Mouse (Mus musculus) adrenal gland, postnatal 10 days (tissue): ENCODE results near the gene Mapk8ip2. TPM values are rescaled to one million over a fixed set of nuclear protein-coding genes. Genes with fewer than 3 reads are reported as not detected.

Source experiments
- DNase-seq: peaks from one replicate; pipeline ENCODE4 v3.0.0; 2021; ENCODE audit warnings: mixed read lengths
- total RNA-seq, 2 experiments: library from RNA; stranded (reverse); gene quantifications; 2 replicates each; pipeline ENCODE4 v1.2.3; 2021

The Mapk8ip2 gene
- total RNA-seq, 2 experiments from 2014 or later = 6.9 to 12.7 TPM

DNA sequence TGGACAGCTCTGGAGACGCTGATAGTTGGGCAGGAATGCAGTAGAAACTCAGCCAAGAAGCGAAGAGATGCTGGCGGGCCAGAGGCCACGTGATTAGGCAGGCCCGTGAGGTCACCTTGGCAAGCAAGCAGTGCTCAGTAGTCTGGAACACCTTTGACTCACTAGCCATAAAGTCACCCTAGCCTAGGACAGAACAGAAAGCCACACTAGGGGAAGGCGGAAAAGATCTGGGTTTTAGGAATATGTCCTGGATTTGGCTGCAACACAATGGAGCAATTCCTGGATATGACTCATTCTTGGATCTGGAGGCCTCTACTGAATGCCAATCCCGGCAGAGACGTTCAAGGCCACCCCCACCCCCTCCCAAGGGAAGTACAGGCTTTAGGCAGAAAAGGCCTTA, 26.9 kb downstream of the Mapk8ip2 start:
- peak; percentile 79 for DNase-seq

DNA sequence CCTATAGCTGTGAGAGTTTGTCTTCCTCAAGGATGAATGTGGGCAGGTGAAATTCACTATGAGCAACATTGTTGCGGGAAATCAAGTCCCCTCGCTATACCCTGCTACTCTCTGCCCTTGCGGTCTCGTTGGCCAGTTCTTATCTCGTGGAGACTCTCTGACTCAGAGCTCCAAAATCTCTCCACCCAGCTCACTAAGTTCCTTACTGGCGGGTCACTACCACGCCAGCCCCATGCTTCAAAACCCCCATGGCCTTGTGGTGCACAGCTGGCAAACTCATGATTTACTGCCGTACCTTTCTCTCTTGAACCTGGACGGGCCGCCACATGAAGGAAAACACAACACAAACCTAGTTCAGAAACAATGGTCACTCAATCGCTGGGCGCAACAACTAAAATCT, 34.5 kb downstream of the Mapk8ip2 start:
- DNase-seq = no peak

DNA sequence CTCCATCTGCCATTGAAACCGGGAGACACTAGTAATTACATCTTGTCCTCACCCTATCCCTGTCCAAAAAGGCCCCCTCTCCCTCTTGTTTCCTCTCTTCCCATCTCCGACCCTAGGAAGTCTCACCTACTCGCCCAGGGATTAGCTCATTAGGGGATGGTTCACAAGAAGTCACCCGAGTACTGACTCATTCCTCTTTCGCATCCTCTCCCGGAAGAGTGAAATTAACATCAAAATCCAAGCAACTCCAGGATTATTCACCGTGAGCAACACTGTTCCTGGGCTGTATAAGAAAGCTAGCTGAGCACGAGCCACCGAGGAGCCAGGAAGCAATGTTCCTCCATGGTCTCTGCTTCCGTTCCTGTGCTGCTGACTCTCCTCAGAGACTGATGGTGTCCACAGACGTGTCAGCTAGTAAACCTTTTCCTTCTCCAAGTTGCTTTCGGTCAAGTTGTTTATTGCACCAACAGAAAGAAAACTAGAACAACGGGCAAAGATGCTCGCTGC, 35.0 kb downstream of the Mapk8ip2 start:
- DNase-seq = no peak

DNA sequence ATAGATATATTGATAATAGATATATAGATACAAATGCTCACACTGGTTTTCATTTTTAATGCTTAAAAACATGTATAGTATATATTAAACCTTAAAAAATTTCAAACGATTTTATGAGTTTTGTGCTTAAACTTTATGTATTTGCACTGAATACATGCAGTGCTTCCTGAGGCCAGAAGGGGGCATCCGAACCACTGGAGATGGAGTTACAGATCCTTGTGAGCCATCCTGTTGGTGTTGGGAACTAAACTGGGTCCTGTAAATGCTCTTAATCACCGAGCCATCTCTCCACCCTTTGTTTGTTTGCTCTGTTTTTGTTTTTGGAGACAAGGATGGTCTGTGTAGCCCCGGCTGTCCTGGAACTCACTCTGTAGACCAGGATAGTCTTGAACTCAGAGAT, 41.3 kb downstream of the Mapk8ip2 start:
- no peak for DNase-seq

DNA sequence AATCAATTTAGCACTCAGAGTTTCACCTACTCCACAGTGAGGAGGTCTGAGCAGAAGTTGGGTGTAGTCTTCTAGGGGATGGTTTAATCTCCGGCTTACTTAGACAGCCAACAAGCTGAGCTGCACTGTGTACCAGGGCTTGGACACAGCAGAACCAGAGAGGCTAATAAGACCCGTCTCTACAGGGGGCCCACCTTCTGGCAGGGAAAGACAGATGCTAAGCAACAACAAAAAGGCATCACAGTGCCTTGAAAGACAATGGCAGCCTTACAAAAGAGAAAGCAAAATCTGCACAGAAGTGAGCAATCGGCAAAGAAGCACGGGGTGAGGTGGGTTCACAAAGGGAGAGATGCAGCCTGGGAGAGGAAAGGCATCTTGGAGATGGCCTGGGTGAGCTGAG, 42.4 kb downstream of the Mapk8ip2 start:
- DNase-seq = no peak

DNA sequence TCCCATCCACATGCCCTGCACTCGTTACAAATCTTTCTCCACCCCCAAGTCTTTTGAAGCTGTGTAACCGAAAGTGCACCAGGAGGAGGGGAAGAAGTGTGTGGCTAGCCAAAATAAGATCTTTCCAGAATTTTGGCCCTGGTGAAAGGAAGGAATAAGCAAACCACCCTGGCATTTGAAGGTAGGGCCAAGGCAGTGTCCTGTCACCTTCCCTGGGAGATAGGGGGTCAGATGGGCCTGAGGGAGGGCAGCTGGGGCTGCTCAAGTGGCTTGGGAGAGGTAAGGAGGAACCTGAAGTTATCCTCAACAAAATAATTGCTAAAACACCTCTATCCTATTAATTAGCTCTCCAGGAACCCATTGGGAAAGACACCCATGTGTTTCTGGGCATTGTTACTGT, 43.1 kb downstream of the Mapk8ip2 start:
- no peak for DNase-seq

DNA sequence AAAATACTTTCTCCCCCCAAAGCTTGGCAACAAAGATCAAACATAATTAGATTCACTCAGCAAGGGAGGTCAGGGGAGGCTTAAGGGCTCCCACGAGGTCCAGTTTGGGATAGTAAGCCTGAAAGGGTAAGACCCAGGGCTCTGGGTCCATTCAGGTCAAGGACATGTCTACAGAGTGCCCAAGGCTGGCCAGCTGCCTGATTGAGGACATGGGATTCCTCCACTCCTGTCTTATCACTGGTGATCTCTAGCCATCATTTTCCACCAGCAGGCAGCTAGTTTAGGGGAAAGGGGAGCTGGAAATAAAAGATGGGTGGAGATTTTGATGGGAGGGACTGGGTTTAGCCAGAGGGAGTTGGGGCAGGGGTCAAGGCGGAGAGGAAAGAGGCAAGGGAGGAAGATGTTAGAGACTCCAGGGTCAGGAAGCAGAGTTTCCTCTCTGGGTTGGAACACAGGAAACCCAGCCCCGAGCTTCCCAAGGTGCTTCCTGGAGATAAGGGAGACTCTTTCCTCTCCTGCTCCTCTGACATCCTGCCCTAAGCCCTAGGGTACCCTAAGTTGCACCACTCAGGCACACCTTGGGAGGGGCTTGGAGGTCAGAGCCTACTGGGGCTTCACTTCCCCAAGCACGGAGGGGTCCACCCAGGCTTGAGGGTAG, 43.8 kb downstream of the Mapk8ip2 start:
- DNase-seq = peak; percentile 57

DNA sequence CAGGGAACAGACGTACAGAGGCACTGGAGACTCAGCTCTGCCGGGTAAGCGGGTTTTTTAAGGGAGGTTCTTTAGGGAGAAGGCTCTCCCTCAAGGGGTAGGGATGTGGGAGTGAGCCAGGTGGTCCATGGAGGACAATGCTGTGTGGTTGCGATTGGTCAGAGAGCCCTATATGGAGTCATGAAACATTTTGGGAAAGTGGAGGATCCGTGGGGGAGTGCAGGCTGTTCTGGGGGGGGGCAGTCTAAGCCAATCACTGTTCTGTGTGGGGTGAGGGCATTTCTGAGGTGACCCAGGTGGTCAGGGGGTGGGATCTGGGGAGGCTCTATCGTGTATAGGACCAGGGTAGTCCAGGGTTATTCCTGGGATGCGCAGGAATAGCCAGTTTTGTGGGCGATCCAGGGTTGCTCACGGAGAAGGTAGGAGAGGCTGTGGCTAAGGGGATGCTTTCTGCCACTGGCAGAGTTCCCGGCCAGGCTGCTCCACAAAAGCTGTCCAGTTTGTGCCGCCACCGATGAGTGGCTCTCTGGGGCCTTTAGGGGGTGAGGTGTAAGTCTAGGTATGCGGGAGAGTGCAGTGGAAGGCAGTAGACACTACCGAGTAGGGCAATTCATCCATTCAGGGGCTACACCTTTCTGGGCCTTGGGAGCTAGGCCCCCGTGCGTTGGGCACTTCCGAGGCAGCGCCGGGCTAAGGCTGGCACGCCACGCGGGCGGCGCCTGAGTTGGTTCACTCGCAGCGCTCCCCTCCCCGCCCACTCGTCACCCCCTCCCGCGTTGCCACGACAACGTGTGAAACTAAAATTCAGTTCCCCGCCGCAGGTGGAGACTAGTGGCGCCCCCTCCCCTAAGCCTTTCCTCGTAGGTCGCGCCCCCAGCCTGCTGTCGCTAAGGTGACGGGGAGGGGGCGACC, 44.6 kb downstream of the Mapk8ip2 start:
- DNase-seq = peak; percentile 59

DNA sequence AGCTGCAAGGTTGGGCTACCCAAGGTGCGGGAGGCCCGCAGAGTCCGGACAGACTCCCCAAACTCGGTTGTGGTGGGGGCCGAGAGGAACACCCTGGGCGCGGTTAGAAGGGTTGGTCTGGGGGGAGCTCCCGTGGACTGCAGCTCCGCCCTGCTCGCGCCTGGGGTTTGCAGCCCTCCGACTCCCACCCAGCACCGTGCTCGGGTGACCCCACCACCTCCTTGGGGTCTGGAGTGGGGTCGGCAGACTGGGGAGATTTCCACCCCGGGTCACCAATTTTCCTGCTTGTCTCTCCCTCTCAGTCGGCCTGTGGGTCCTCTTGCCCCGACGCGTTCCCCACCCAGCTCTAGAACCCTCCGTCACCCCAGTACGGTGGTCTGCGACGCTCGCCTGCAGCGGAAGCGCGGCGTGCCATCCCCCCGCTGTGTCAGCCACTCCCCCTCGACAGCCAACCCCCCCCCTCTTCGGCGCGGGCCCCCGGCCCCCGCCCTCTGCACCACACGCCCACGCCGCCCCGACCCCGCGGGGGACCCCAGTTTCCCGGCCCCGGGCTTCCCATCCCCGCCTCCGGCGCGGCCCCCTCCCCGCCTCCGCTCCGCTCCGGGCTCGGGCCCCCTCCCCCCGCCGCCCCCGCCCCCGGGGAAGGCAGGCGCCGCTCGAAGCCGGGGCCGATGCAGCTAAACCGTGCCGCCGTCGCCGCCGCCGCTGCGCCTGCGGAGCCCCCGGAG, 45.4 kb downstream of the Mapk8ip2 start, which contains the start of gene Shank3:
TSS of gene Shank3 (plus strand) at position 663 of the 728 bp plus-strand sequence.
- peak; percentile 33 for DNase-seq

DNA sequence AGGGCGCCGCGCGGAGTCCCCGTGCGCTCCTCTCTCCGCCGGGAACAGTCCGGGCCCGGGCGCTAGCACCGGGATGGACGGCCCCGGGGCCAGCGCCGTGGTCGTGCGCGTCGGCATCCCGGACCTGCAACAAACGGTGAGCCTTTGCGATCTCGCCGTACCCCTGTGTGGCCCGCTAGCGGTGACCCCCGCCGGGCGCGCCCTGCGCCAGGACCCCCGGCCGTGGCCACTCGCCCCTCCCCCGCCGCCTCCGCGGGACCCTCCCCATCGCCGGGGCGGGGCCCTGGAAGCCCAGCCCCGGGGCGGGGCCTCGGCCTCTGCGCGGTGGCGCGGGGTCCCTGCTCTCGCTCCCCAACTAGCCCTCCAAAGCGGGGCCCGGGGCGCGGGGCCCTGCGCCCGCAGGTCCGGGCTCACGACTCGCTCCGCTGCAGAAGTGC, 46.1 kb downstream of the Mapk8ip2 start:
- peak; percentile 72 for DNase-seq

DNA sequence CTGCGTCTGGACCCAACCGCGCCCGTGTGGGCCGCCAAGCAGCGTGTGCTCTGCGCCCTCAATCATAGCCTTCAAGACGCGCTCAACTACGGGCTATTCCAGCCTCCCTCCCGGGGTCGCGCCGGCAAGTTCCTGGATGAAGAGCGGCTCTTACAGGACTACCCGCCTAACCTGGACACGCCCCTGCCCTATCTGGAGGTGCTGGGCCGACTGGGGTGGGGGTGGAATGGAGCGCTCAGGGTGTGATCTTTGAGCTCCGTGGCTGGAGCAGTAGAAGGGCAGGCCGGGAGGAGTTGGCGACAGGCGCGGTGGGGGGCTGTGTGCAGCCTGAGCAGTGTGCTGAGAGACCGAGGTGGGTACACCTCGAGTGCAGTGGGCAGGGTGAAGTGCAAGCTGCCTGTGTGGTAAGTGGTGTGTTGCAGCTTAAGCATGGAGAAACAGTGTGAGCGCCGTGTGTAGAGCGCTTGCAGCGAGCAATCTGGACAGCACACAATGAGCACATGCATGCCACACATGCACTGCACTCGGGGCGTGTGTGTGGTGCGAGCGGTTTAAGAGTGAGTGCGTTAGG, 46.6 kb downstream of the Mapk8ip2 start:
- no peak for DNase-seq

DNA sequence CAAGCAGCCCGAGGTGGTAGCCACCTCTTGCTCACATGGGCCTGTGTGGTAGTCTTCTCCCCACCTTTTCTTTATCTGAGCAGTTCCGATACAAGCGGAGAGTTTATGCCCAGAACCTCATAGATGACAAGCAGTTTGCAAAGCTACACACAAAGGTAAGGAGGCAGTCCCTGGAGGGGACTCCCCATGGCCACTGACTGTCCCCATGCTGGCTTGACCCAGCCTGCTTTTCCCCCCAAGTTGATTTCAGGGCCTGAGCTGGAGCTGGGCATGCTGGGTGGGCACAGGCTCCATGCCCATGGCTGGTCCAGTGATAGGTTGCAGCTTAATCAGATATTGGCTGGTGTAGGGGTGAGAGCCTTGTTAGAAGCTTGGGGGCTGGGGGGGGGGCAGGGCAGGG, 47.6 kb downstream of the Mapk8ip2 start:
- DNase-seq = no peak

DNA sequence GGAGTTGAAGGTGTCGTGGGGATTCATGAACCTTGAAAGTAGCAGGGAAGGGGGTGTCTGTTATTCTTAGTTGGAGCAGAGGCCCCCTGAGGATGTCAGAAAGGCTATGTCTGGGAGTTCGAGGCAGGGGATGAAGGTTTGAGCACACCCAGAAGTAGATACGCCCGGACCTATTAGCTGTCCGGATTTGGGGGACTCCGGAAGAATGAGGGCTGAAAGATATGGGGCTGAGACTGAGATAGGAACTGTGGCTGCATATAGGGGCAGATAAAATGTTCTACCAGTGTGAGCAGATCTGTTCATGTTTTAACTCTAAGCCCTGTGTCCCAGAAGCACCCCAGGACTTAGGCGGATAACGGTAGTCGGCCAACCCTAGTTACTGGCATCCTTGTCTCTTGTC, 51.1 kb downstream of the Mapk8ip2 start:
- DNase-seq = no peak

DNA sequence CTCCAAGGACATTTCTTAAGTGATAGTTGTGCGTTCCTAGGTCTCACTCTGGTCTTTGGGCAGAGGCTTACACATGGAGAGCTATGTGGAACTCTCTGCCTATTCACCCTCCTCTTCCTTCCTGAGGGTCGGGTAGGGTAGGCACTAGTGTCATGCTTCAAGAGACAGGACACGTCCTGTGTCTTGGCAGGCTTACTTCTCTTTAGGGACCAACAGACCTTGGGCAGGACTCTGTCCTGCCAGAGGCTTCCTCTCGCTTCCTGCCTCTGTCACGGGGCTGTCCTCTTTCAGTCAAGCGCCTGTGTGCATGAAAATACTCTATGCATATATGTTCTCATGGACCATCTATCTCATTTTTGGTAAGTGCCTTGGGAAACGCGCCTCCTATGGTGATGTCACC, 54.0 kb downstream of the Mapk8ip2 start:
- DNase-seq = no peak

DNA sequence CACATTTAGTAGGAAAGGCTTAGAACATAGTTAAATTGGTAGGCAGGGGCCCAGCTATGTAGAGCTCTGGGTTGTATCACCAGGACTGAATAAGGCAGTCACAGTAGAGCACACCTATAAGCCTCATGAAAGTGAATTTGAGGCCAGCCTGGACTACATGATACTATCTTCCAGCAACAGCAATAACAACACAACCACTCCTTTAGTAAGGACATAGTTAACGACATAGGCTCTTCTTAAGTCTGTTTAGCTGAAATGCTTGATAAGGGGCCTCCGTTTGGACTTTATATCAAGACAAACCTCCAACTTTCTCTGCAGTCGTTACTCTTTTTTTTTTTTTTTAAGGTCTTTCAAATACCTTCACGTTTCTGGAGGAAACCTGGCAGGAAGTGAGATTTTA, 59.0 kb downstream of the Mapk8ip2 start:
- DNase-seq = no peak

Other genes starting within 250 kb of the Mapk8ip2 start
- 10 to 100 TPM; 41.8 to 52.0 TPM for gene Ppp6r2, start 242.4 kb upstream of the Mapk8ip2 start, total RNA-seq
- 10 to 100 TPM; 80.3 to 85.7 TPM for gene Sbf1, start 138.6 kb upstream of the Mapk8ip2 start, total RNA-seq
- not detected for gene Adm2, start 131.2 kb upstream of the Mapk8ip2 start, total RNA-seq
- 1 to 10 TPM; 1.8 to 3.3 TPM for gene Miox, start 119.5 kb upstream of the Mapk8ip2 start, total RNA-seq
- 10 to 100 TPM; 38.6 to 41.9 TPM for gene Lmf2, start 98.3 kb upstream of the Mapk8ip2 start, total RNA-seq
- 100 to 1,000 TPM in 1 of 2 experiments, 10 to 100 TPM in 1; 89.2 to 103 TPM for gene Ncaph2, start 98.2 kb upstream of the Mapk8ip2 start, total RNA-seq
- 10 to 100 TPM; 34.7 to 43.7 TPM for gene Sco2, start 80.1 kb upstream of the Mapk8ip2 start, total RNA-seq
- 1 to 10 TPM; 3.4 to 9.8 TPM for gene Tymp, start 76.9 kb upstream of the Mapk8ip2 start, total RNA-seq
- 1 to 10 TPM; 1.4 to 1.5 TPM for gene Odf3b, start 74.6 kb upstream of the Mapk8ip2 start, total RNA-seq
- under 1 TPM in 1 of 2 experiments, not detected in 1; 0.06 TPM for gene Klhdc7b, start 69.0 kb upstream of the Mapk8ip2 start, total RNA-seq
- not detected for gene Syce3, start 43.4 kb upstream of the Mapk8ip2 start, total RNA-seq
- gene Cpt1b, start 28.1 kb upstream of the Mapk8ip2 start, total RNA-seq = 100 to 1,000 TPM; 554 to 660 TPM
- gene C730034F03Rik, start 24.3 kb upstream of the Mapk8ip2 start, total RNA-seq = 1 to 10 TPM; 2.5 to 3.5 TPM
- gene Gm44502, start 24.2 kb upstream of the Mapk8ip2 start, total RNA-seq = 1 to 10 TPM; 5.6 to 9.2 TPM
- gene Chkb, start 24.0 kb upstream of the Mapk8ip2 start, total RNA-seq = 100 to 1,000 TPM; 106 to 128 TPM
- 10 to 100 TPM; 26.6 to 29.5 TPM for gene Arsa, start 23.5 kb downstream of the Mapk8ip2 start, total RNA-seq
- 10 to 100 TPM; 54.1 to 67.5 TPM for gene Shank3, start 45.7 kb downstream of the Mapk8ip2 start, total RNA-seq
- under 1 TPM; 0.45 to 0.76 TPM for gene Acr, start 114.4 kb downstream of the Mapk8ip2 start, total RNA-seq
- 10 to 100 TPM in 1 of 2 experiments, 1 to 10 TPM in 1; 9.2 to 11.1 TPM for gene Rabl2, start 138.0 kb downstream of the Mapk8ip2 start, total RNA-seq